Mouse (Mus musculus): Measurements from ENCODE around the gene Npm3.

The Npm3 gene

GRCm38 (mm10) chr19:45734191-45734590, 15.2 kb downstream of the Npm3 start:
- no peak for DNase-seq (ENCODE audit: low read depth, low spot score)

DNA sequence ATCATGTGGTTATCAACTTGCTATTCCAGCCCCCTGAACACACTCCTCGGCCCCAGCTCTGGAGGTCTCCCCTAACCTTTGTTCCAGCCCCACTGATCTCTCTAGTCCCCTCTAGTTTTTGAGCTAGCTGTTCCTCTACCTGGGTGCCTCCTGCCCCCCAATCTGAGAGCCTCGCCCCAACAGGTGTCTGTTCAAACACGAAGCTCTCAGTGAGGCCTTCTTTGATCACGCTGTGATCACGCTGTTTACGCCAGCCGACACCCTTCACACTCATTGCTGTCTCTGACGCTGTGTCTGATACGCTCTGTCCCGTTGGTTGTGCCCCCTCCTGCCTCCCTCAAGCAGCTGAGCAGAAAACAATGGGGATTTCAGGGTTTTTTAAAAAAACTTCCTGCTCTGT, 15.8 kb downstream of the Npm3 start:
- no peak for DNase-seq (ENCODE audit: low read depth, low spot score)

DNA sequence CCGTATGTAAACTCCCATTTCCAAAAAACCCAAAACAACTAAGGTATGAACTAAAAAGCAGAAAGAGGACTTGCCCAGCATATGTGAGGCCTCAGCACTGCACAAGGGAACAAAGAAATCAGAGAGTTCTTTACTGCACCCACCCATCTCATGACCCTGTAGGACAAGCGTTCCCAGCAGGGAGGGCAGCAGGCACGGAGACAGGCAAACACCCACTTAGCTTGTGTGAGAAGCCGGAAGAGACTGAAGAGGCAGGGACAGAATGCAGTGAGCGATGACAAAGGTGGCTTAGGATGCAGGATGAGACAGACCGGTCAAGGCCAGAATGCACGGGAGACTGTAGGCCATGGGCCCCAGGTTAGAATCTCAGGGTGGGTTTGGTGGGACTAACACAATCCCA, 17.7 kb downstream of the Npm3 start:
- no peak for DNase-seq (ENCODE audit: low read depth, low spot score)

DNA sequence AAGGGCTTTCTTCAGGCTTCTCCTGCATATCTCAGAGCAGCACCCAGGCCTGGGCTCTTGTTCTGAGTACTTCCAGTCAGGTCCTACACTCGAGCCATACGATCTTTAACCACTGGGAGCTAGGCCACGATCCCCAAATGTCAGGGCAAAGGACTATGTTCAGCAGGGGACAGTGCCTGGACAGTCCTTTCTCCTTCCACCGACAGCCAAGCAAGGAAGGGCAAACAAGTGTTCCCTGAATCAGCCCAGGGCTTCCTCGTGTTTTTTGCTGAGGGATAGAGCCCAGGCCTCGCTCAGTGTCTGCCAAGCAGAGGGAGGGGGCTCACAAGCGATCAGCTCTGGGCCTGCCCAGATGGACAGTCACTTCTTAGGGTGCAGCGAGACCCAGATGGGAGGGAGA, 19.3 kb downstream of the Npm3 start:
- no peak for DNase-seq (ENCODE audit: low read depth, low spot score)

- DNase-seq (ENCODE audit: low read depth, low spot score): no peak
Observed at GRCm38 (mm10) chr19:45727231-45727630, 22.2 kb downstream of the Npm3 start.

DNA sequence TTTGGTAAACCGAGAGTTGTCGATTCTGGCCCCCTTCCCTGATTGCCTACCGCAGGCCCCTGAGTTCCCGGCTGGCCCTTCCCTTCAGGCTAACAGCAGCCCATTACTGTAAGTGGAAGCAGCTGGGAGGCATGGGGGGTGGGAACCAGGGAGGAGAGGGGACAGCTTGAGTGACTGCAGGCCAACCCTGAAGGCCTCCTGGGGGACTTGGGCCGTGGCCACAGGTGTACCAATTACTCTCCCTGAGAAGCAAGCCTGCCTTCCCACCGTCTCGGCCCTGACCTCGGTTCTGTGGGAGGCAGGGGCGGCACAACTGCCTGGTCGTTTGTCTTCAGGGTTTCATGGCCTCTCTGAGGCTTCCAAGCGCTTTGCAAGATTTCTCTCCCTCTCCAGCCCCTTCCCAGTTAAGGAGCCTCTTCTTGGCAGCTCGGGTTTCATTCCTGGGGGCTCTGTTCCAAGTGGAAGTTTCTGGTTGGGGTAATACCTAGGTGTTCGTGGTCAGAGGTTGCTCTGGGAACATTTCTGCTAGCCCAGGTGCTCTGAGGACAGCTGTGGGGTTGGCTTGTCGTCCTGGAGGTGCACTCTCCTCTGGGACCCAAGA, 23.6 kb downstream of the Npm3 start:
- DNase-seq (ENCODE audit: low read depth, low spot score): no peak

GRCm38 (mm10) chr19:45722188-45722587, 27.2 kb downstream of the Npm3 start:
- DNase-seq (ENCODE audit: low read depth, low spot score): no peak

- DNase-seq (ENCODE audit: low read depth, low spot score): no peak
Observed at GRCm38 (mm10) chr19:45718286-45718685, 31.1 kb downstream of the Npm3 start.

- DNase-seq (ENCODE audit: low read depth, low spot score): peak; percentile 44
Observed at GRCm38 (mm10) chr19:45717493-45718220, 31.7 kb downstream of the Npm3 start.

- no peak for DNase-seq (ENCODE audit: low read depth, low spot score)
Observed at GRCm38 (mm10) chr19:45708704-45709103, 40.7 kb downstream of the Npm3 start.

Data from mesoderm, embryonic 11.5 days (tissue).